Mouse (Mus musculus): ENCODE data around the gene Esrra. TPM values are rescaled to one million over a fixed set of nuclear protein-coding genes. Genes with fewer than 3 reads are reported as not detected.

Esrra gene
- total RNA-seq (2022) = 10 to 100 TPM; 38.3 to 45.1 (median 44.1) TPM

- DNase-seq = peak; percentile 100
Observed at GRCm38 (mm10) chr19:6921647-6922567, at the start of gene Esrra. TSS of gene Esrra (minus strand) at chr19:6921813.

DNA sequence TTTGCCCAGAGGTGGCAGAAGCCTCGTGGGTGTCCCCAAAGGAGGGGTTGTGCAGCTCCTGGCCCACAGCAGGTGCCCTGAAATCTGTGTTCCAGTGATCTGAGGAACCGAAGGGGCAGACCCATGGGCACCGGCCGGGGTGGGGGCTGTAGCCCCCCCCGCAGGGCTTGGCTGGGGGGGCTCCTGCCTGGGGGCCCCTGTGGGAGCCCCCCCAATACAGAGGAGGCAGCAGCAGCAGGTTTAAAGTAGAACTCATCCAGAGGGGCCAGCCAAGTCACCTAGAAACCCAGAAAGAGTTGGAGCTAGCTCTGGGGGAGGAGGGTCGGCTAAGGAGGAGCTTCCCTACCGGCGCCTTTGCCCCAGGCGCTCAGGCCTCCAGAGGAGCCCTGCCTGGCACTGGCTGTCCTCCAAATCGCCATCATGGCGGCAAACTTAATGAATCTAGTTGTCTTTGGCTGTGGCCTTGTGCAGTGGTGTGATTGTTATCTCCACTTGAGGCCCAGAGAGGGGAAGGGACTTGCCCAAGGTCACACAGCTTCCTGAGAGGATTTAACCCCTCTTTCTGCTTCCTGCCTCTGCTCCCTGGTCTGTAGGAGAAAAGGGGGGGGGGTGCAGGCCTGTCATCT, 49.0 kb upstream of the Esrra start:
- DNase-seq = no peak

DNA sequence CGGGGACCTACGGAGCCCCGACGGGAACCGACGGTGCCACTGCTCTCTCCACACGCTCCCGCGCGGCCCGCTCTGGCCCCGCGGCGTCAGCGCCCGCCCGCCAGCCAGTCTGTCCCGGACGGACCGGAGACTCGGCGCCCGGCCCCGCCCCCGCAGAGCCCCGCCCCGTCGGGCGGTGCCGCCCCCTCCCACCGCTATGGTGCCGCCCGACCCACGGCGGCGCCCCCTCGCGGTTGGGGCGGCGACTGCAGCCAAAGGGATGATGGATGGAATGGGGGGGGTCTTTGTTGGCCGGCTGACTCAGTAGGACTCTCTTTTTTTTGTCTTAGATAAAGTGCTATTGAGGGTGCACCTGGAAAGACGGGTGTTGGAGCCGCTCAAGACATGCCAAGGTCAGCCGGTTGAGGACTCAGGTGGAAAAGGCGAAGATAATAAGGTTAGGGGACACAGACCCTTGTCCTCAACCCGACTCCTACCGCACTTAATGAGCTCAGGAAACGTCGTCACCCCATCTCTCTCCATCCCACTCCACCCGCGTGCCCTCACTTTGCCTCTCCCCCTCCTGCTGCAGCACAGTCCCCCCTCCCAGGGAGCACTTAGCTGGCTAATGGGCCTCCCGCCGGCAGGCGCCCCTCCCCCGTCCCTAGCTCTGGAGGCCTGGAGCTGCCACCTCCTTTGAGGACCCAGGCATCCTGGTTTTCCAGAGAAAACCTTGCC, 48.2 kb upstream of the Esrra start:
- DNase-seq = no peak

DNA sequence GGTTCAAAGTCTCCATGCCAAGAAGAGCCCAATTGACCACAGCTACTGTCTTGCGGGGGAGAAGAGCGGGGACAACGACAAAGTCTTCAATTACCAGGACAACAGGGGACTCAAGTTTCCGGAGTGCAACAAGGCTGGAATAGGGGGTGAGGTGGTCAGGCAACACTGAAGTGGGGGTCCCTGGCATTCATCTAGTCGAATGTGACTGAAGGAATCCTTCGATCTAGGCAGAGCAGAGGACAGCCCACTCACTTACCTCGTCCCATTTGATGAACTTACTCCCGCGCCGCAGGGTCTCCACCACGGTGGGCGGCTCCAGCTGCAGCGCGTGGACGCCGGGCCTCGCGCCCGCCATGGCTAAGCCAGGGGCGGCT, 47.7 kb upstream of the Esrra start:
- no peak for DNase-seq

DNA sequence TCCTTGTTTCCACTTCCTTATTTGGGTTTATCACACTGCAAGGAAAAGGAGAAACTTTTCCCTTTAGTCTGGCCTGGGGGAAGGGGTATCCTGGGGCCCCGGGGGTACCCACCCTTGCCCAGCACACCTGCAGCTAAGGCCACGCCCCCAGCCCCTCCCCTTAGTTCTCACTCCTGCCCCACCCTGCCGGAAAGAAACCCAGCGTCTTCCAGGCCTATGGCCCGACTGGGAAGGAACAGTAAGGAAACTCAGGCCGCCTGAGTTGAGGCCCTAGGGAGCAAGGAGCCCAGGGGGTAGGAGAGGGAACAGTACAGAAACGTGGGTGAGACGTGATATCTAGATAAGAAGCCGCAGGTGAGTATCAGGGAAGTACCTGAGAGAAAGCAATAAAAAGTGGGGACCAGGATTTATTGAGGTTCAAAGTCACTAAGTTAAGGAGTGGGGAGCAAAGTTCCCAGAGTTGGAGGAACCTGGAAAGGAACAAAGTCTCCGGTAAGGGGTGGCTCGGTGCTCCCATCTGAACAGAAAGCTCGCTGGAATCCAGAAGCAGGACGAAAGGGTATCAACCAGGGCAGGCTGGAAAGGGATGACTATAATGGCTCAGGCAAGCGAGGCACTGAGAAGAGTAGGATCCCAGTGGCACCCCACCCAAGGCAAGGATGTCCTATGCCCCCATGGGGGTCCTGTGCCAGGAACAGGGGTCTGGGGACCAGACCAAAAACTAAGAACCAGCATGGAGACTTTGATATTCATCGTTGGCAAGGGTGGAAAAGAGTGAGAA, 47.1 kb upstream of the Esrra start:
- DNase-seq = no peak

- DNase-seq = no peak
Observed at GRCm38 (mm10) chr19:6956461-6956860, 34.8 kb upstream of the Esrra start.

DNA sequence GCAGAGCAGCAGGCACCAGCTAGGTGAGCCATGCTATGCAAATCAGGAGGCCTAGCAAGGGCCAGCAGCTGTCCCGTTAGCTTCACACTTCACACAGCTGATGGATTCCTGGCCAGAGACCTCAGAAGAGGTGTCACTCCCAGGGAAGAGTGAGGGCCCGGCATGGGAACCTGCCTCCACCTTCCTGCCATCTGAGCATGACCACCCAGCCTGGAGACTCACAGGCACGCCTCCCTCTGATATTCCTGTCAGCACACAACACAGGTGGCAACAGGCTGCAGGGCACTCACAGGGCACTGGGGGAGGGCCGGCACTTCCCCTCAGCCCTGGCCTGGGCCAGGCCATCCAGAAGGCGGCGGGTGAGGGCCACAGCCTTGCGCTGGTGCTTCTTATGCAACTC, 33.8 kb upstream of the Esrra start:
- DNase-seq = no peak

- no peak for DNase-seq
Observed at GRCm38 (mm10) chr19:6954046-6954445, 32.4 kb upstream of the Esrra start.

DNA sequence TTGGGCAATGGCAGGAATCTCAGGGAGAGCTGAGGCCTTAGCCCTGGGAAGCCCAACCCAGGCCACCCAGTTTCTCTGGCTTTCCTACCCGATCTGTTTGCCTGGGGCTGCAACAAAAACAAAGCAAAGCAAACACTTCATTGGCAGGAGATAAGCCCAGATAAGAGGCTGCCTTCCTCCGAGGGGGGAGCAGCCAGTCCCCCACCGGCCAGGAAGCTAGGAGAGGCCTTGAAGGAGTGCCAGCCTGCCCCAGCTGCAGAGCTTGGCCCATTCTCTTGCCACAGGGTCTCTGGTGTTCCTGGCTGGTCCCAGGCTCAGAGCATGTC, 31.1 kb upstream of the Esrra start:
- DNase-seq = peak; percentile 82

DNA sequence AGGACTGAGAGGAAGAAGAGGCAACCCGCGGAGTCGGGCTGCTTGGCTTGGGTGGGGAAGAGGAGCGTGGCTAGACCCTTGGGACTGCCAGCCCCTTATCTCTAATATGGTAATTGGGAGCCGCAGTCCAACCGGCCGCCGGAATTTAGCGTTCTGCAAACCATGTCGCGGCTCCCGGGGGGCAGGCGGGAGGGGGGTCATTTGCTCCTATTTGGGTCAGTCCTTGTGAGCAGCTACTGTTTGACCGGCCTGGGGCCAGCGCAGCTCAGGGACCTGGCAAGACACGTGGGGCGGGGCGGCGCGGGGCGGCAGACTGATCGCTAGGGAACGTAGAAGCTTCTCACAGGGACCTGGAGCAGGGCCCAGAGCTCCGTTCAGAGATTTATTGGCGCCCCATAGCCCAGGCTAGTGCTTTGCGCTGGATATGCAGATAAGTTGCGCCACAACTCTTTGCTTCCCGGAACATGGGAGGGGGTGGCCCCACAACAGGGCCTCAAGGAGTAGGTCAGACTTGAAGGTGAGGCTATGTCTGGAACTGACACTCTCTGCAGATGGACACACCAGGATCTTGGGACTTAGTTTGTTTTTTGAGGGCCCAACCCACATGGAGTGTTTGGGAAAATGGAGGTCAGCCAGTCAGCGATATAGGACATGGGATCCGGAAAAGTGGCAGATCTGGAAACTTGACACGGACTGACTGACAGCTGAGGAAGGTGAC, 30.5 kb upstream of the Esrra start:
- DNase-seq = peak; percentile 91

DNA sequence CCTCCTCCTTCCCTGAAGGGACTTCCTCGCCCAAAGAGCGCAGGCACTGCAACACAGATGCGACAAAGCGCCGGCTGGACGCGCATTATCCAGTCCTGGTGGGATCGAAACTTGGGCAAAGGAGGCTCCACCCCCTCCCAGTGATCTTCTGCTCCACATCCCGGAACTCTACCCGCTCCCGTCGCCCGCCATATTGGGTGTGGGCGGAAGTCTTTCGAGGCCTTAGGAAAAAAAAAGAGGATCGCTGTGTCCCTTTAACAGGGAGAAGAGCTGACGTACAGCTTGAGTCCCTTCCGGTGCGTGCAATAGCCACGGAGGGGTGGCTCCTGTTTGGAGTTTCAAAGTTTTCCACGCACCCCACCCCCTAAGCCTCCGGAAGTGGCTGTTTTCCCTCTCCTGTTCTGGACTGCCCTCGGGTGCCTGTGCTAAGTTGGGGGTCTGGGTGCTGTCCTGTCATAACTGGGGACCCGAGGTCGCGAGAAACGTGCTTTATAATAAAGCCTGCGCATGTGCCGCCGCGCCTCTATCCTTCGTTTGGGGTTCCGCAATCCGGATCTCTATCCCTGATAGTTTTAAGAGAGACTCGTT, 29.9 kb upstream of the Esrra start:
- peak; percentile 98 for DNase-seq

GRCm38 (mm10) chr19:6950613-6951153, 29.1 kb upstream of the Esrra start:
- DNase-seq = peak; percentile 64

GRCm38 (mm10) chr19:6949951-6950350, 28.3 kb upstream of the Esrra start:
- no peak for DNase-seq

- DNase-seq = no peak
Observed at GRCm38 (mm10) chr19:6949532-6949931, 27.9 kb upstream of the Esrra start.

DNA sequence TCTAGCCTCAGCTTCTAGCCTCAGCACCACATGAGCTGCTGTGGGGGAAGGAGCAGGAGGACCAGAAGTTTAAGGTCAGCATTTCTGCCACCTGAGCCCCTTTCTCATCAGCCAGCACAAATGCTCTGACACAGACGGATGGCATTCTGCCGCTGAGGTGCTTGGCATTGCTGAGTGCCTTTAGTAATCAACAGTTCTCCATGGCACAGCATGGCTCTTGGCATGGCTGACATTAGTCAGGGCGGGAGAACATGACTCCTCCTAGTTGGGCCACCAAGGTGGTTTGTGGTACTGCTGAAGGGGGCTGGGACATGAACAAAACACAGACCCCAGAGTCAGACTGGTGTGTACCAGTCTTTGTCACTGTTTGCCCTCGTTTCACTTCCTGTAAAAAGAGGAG, 26.6 kb upstream of the Esrra start:
- no peak for DNase-seq

DNA sequence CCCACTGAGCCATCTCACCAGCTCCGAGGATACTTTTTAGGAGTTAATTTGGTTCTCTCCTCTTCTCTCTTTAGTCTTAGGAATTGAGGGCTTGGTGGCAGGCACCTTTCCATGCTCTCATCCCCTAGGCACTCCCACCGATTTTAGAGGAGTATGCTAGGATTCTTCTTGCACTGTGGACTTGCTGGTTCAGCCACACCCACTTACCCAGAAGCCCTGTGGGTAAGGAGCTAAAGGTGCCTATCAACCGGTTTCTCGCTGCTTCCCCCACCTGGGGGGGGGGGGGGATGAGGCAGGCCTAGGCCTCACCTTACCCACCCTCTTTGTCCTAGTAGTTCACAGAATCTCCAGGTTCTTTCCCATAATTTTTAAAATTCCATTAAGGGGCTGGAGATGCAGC, 26.1 kb upstream of the Esrra start:
- no peak for DNase-seq

DNA sequence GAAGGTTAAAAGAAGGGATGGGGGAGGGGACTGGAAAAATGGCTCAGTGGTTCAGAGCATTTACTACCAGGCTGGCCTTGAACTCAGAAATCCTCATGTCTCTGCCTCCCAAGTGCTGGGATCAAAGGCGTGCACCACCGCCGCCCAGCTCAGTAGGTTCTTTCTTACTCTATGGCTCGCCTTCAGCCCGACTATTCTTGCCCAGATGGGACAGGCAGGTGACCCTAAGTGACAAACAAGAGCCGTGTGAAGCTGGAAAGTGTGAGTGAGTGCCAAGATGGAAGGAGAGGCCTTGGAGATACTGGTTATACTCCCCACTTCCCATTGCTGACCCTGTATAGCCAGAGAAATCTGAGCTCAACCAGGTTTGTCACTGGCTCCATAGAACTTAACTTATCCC, 22.1 kb upstream of the Esrra start:
- DNase-seq = no peak

DNA sequence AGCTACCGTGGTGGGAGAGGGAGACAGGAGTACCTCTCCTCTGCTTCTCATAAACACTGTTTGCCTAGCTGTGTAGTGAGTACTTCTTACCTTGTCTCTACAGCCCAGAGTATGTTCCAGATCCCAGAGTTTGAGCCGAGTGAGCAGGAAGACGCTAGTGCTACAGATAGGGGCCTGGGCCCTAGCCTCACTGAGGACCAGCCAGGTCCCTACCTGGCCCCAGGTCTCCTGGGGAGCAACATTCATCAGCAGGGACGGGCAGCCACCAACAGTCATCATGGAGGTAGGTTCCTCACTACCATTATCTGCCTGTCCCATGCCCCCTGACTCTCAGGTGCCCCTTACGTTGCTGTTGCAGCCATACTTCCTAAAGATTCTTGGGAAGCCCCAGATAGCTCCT, 21.2 kb upstream of the Esrra start:
- DNase-seq = no peak

DNA sequence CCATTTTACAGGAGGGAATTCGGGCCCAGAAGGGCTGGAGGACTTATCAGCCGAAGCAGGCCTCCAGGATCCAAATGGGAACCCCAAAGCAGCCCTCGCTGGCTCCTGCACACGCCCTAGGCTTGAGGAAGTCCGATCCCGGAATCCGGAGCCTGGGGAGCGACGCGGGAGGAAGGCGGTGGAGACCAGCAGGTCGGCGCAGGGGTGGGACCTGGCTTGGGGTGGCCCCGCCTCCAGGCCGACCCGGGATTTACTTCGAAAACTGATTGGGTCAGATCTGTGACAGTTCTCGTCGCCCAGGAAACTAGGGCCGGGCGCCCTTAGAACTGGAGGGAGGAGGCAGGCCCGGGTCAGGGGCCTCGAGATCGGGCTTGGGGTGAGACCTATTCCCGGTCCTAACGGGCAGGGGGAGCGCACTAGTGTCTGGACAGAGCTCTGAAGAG, 20.7 kb upstream of the Esrra start, which contains the start of gene Gpr137:
Gene Gpr137 (minus strand): TSS at position 232 of the 443 bp plus-strand sequence.
- peak; percentile 96 for DNase-seq

- peak; percentile 88 for DNase-seq
Observed at GRCm38 (mm10) chr19:6941372-6942248, 20.0 kb upstream of the Esrra start, which contains the start of gene Bad. TSS of gene Bad (plus strand) at chr19:6941861.

Data from adrenal gland, adult 8-10 months (tissue).